Mouse (Mus musculus) heart, adult 18-20 months (tissue): Measurements from ENCODE around the gene Rab30. TPM values are rescaled to one million over a fixed set of nuclear protein-coding genes. Genes with fewer than 3 reads are reported as not detected.
A peak's percentile ranks its signal among the peaks of the same experiment; 100 is the strongest.

Experiments used
- DNase-seq, 2 experiments: peaks; one replicate each; pipeline ENCODE4 v3.0.0; 2021 to 2022; ENCODE audit warnings: mixed read lengths in 1 of 2
- total RNA-seq, 2 experiments: library from RNA; stranded (reverse); gene quantifications; 2 replicates each; pipeline ENCODE4 v1.2.3; 2021

Gene Rab30
- total RNA-seq, 2 experiments from 2014 or later: 22.0 to 23.3 TPM

DNA sequence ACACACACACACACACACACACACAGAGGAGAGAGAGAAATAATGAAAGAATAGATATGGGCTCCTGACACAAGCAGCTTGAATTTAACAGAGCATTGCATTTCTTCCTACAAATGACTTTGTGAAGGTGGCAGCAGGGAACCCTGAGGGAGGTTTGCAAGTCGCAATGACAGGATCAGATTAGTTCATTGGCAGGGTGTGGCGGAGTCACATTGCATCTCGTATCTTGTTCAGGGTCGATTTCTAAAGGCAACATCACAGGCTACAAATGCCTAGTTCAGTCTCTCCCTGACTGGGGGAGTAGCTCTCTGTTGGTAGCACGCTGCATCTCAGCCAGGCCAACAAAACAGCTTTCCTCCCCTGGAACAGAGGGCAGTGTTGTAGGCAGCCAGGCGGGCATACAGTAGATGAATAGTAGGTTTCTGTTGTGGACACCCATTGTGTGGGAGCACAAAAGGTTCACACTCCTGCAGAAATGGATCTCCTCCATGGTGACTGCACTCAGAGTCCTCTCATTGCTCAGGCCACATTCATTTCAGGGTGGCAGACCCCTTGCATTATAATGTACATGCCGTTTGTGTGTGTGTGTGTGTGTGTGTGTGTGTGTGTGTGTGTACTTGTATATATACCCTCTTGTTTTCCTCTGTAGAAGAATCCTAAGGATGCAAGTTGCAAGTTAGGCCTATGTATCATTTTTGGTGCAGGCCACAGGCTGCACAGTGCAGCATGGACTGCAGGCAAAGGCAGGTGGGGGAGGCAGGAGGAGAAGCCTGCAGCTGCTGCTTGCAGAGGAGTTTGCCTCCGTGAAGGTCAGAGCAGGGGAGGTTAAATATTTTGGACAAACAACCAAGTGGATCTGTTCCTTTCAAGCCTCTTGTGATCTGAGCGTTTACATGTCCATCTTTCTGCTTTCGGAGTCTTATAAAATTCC lies 58.5 kb downstream of the Rab30 start:
- no peak for DNase-seq

DNA sequence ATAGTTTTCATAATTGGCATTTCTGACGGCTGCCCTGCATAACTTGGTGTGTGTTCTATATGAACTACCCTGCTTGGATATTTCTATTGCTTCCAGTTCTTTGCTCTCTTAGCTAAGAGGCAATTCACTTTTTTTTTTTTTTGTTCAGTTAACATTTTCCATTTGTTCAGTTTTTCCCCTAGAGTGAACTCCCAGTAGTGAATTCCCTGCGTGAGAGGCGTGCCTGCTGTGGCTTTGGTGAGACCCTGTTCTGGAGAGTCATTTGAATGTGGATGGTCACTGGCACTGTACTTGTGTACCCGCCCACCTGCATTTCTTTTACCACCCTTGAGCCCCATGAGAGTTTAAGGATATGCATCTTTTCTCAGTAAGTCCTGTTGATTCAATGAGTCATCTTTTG lies 60.8 kb downstream of the Rab30 start:
- DNase-seq: no peak

DNA sequence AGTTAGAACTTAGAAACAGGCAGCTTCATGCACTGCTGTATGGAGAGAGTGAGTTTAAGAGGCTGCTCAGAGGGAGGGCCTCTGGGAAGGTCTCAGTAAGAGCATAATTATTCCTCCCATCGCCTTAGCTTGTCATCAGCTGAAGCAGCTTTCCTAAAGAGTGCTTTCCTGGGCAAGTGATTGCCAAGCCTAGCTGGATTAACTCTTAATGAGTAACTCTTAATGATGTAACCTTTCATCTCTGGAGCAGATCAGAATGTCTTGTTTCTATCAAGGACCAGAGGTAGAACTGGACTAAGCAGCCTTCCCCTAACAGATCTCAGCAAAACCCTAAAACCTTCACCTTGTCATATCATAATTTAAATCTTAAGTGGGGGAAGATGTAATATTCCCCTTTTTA lies 61.8 kb downstream of the Rab30 start:
- no peak for DNase-seq

DNA sequence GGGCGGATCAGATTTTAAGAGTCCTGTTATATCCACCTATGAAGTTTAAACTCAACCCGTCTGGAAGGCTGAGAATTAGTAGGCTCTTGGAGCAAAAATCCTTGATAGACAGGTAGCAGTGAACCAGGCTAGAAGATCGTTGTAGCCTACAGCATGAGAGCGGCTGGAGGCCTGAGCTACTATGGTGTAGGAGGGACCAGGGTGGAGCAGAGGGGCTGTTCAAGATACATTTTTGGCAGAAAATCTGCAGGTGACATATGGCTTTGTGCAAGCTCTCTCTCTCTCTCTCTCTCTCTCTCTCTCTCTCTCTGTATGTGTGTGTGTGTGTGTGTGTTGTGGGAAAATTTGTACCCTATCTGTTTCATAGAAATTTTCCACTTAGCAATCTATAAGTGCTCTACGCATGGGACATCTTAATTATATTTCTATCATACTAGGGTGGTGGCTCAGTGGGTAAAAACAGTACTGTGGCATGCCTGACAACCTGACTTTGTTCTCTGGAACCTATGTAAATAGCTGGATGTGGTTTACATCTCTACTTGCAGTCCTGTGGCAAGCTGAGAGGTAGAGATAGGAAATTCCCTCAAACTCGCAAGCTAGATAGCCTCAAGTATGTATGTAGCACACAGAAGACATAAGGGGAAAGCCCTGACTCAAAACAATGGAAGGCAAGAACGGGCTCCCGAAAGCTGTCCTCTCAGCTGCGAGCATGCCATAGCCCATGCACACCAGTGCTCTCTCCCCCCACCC lies 63.7 kb downstream of the Rab30 start:
- DNase-seq: no peak

DNA sequence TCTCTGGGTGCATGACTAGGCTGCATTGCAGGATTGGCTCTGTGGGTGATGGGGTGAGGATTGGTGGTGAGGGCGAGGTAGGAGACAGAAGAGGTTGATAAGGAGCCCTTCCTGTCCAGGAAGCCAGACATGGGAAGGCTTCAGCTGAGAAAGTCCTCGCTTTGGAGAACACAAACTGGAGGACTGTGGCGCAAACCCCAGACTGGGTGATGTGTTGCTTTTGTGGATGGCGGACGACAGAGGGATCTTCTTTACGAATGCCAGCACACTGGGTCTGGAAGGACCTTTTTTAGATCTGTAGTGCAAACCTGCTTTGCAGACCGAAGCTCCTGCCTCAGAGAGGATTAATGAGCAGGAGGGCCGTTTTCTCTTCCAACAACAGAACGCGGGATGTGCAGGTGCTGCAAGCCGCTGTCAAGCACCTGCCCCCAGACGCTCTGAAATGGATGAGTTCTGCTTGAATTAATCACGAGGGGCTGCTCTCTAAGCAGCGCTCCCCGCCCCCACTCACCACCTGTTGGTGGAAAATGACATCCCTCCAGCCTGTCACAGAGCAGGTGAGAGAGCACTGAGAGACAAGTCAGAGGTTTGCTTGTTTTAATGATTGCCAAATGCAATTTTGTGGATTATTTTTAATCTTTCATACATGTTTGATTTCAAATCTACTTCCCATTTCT lies 65.2 kb downstream of the Rab30 start:
- no peak for DNase-seq

DNA sequence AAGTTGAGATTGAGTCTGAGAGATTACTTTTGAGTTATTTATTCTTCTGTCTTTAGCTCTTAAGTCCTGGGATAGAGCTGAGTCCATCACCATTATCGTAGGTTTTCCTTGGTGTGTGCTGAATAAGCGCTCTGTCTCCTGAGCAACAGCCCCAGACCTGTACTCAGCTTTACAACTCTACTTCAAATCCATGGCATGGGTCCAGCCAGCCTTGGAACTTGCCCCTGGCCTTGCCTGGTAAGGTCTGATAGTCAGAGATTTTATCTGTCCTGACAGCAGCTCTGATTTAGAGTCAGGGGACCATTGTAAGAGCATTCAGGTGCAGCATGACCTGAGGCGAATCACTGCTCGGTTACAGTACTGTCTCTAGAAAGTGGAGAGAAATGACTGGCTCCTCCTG lies 66.1 kb downstream of the Rab30 start:
- no peak for DNase-seq

- no peak for DNase-seq
Observed at GRCm38 (mm10) chr7:92811667-92812279, 70.4 kb downstream of the Rab30 start.

- DNase-seq: no peak
Observed at GRCm38 (mm10) chr7:92817242-92817641, 75.8 kb downstream of the Rab30 start.

GRCm38 (mm10) chr7:92817886-92818285 lies 76.5 kb downstream of the Rab30 start:
- DNase-seq: peak in 1 of 2 experiments; percentile 26

DNA sequence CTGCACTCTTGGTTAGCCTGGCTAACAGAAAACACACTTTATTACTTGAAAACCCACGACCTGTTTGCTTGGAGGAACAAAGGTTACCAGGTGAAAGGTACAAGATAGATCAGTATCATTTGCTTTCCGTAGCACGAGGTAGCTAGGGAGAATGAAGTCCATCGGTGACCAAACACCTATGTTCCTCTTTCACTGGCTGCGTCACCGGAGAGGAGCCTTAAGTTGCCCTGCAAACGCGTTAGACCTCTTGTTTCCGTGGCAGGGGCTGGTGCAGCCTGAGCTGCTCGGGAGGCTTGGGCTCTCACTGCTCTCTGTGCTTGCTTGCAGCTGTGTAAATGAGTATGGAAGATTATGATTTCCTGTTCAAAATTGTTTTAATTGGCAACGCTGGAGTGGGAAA lies 78.3 kb downstream of the Rab30 start:
- no peak for DNase-seq

- DNase-seq: no peak
Observed at GRCm38 (mm10) chr7:92820410-92820809, 79.0 kb downstream of the Rab30 start.

DNA sequence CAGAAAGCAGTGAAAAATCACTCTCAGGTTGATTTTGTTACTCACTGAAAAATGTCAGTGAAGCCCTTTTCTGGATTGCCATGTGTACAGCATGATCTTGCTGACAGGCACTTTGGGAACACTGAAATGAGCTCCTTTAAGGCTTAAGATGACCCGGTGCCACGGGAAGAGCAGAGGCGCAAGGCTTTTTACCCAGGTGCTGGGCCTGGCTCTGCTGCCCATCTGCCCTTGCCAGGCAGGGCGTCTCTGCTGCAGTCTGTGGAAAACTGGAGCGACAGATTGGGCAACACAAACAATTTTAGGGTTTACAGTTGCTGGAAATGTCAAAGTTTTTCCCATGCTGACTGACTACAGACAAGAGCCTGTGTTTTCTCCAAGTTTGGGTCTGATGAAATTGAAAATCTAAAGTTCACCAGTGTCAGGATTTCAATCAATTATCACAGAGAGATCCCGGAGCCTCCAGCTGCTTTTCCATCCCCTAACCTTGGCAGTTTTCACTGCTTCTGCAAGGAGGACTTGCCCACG lies 79.6 kb downstream of the Rab30 start:
- DNase-seq: no peak

DNA sequence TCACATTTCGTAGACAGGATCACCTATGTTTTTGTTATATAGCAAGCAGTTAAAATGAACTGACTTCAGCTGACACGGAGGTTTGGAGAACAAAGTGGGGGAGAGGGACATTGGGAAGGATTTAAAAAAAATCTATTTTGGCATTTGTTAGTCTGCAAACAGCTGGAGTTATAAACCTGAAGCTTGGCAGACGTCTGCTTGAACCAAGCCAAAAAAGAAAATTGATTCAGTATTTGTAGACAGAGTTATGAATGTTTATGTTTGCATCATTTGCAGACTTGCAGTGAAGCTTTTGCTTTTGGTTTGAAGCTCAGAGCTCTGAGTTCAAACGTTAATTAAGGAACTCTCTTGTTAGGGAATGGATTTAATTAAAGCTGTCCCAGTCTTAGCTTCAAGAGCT lies 80.5 kb downstream of the Rab30 start:
- DNase-seq: peak in 1 of 2 experiments; percentile 6

DNA sequence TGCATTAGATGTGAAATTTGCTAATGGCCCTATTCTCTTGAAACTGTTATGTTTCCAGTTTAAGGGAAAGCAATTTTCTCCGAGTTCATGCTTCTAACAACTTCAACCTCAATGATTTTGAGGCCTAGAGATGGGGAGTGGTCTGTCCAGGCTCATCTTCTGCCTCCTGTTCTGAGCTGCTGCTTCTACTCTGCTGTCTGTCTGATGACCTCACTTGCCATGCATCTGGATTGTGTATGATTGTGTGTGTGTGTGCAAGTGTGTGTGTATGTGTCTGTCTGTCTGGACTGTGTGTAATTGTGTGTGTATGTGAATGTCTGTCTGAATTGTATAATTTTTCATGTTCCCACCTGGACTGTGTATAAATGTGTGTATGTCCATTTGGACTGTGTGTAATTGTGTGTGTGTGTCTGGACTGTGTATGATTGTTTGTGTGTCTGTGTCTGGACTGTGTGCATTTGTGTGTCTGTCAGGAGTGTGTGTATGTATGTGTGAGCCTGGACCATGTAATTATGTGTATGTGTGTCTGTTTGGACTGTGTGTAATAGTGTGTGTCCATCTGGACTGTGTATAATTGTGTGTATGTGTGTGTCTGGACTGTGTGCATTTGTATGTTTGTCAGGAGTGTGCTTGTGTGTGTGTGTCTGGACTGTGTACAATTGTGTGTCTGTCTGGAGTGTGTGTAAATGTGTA lies 81.2 kb downstream of the Rab30 start:
- DNase-seq: no peak

- no peak for DNase-seq
Observed at GRCm38 (mm10) chr7:92826248-92826647, 84.8 kb downstream of the Rab30 start.

GRCm38 (mm10) chr7:92827981-92828380 lies 86.6 kb downstream of the Rab30 start:
- DNase-seq: peak; percentile 28 to 37

GRCm38 (mm10) chr7:92832395-92832794 lies 91.0 kb downstream of the Rab30 start:
- DNase-seq: no peak

DNA sequence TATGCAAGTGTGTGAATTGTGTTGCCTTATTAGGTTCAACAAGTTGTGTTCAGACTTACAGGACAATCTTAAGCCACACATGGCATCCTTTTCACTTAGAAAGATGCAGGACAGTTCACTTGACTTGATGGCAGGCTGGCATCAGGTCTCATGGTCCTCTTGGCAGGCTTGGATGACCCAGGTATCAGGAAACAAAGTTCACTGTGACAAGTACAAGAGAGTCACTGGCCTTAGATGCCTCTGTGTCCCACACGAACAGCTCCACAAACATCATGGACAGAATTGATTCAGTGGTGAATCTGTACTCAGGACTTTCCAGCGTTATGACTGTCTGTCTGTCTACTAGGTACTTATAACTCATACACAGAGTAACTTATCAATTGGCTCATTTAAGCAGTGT lies 93.0 kb downstream of the Rab30 start:
- no peak for DNase-seq

GRCm38 (mm10) chr7:92836447-92836846 lies 95.0 kb downstream of the Rab30 start:
- no peak for DNase-seq

- DNase-seq: no peak
Observed at GRCm38 (mm10) chr7:92837226-92837625, 95.8 kb downstream of the Rab30 start.

DNA sequence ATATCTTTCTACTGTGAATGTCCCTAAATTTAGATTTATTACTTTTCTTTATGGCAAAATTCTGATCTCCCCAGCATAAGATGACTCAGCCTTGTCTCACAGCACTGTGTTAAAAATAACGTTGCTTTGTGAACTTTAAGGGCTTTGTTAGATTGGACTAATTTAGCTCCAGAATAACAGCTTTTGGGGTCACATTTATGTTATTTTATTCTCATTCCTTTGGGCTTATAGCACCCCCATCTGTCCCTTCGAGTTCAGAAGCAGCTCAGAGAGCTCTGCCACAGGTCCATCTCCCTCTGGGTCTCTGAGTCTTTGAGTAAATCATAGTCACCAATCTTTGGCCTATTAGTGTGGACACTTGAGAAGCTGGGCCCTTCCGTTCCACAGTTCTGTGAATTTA lies 96.5 kb downstream of the Rab30 start:
- DNase-seq: no peak
